Mouse (Mus musculus) ES-Bruce4 (cell line): ENCODE data around the gene Pou2f3.

ENCODE experiments used
- CTCF ChIP-seq: IDR thresholded peaks from one replicate; pipeline ENCODE4 v1.8.1; 2011; ENCODE audit warnings: low read depth, low read length
- POLR2A ChIP-seq: IDR thresholded peaks from one replicate; pipeline ENCODE4 v1.8.1; 2011; ENCODE audit warnings: low read length; ENCODE audit not compliant: insufficient read depth

- TF ChIP-seq CTCF (peak; percentile 65), POLR2A (no peak)
These were observed 11.7 kb upstream of the Pou2f3 start for GRCm38 (mm10) chr9:43221643-43222428.
